ENCODE assay signal across 7 mouse cellular contexts in the genomic region with DNA sequence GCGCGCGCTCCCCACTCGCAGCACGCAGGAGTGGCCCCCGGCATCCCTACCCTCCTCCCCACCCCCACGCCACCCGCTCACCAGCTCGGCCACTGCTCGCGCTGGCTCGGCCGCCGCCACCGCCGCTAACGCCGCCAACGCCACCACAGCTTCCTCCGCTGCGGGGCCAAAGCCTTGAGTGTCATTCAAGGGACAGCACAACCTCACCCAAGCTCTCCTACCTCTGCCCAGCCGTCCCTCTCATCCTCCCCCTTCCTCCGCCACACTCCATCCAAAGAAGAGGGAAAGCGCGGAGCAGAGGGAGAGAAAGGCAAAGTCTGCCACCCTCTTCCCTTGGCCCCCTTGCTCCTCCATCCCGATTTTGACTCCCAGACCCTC. TPM values are rescaled to one million over a fixed set of nuclear protein-coding genes. Genes with fewer than 3 reads are reported as not detected.
A peak's percentile ranks its signal among the peaks of the same experiment; 100 is the strongest.
DNase-seq lines count a peak whose midpoint lies in the region; ATAC-seq and TF ChIP-seq lines count a peak whose summit lies in the region.

A gene (plus strand): TSS at position 171 of the 378 bp plus-strand sequence.

- no peaks in the 10 kb centered on the region for H3K36me3 ChIP-seq in lung, embryonic 14.5 days (ENCODE audit: insufficient read depth)
- H3K36me3 ChIP-seq in forebrain, embryonic 14.5 days (ENCODE audit: control insufficient read depth, insufficient read depth, low read length): no peaks in the 10 kb centered on the region
- no peaks in the 10 kb centered on the region for H3K36me3 ChIP-seq in neural tube, embryonic 12.5 days

- H3K4me3 ChIP-seq in lung, embryonic 14.5 days (ENCODE audit: low read depth, low read length): peak within 1 kb of the TSS; percentile 63
- H3K4me3 ChIP-seq in forebrain, embryonic 14.5 days (ENCODE audit: low read depth, low read length): peak within 1 kb of the TSS; percentile 62
- H3K4me3 ChIP-seq in neural tube, embryonic 12.5 days: peak within 1 kb of the TSS; percentile 57

- H3K27ac ChIP-seq in lung, embryonic 14.5 days (ENCODE audit: low read depth): peak within 1 kb of the TSS; percentile 68; the same call in 1 of the 2 replicates
- H3K27ac ChIP-seq in forebrain, embryonic 14.5 days (ENCODE audit: low read depth, low read length): peak within 1 kb of the TSS; percentile 74
- no peak within 1 kb of the TSS for H3K27ac ChIP-seq in neural tube, embryonic 12.5 days

- H3K9me3 ChIP-seq in lung, embryonic 14.5 days (ENCODE audit: low read depth, low read length): no peaks in the 10 kb centered on the region
- H3K9me3 ChIP-seq in forebrain, embryonic 14.5 days (replicated peaks; ENCODE audit: control insufficient read depth, low read length): no peaks in the 10 kb centered on the region
- no peaks in the 10 kb centered on the region for H3K9me3 ChIP-seq in neural tube, embryonic 12.5 days

- H3K27me3 ChIP-seq in lung, embryonic 14.5 days (ENCODE audit: insufficient read depth, low read length): peaks cover 10% of the 10 kb centered on the region; the same call in 1 of the 2 replicates
- no peaks in the 10 kb centered on the region for H3K27me3 ChIP-seq in forebrain, embryonic 14.5 days (replicated peaks; ENCODE audit: control insufficient read depth, insufficient read depth, low read length)
- H3K27me3 ChIP-seq in neural tube, embryonic 12.5 days (replicated peaks): no peaks in the 10 kb centered on the region

- H3K4me1 ChIP-seq in lung, embryonic 14.5 days (ENCODE audit: insufficient read depth): no peaks in the 10 kb centered on the region
- H3K4me1 ChIP-seq in forebrain, embryonic 14.5 days (ENCODE audit: control insufficient read depth, insufficient read depth, low read length): peaks cover 3% of the 10 kb centered on the region; the same call in 1 of the 2 replicates
- H3K4me1 ChIP-seq in neural tube, embryonic 12.5 days: peaks cover 9% of the 10 kb centered on the region

- WGBS in lung, embryonic 14.5 days: under 1% methylated on average over 24 of the region's 26 CpGs
- under 1% methylated on average over 21 of the region's 26 CpGs for WGBS in forebrain, embryonic 14.5 days
- WGBS in neural tube, embryonic 12.5 days: under 1% methylated on average over 26 of the region's 26 CpGs

- ATAC-seq in lung, embryonic 14.5 days (ENCODE audit: insufficient read depth): no peak; the same call in 1 of the 2 replicates
- no peak for ATAC-seq in forebrain, embryonic 14.5 days
- peak; percentile 78 for ATAC-seq in neural tube, embryonic 12.5 days (ENCODE audit: low FRiP score, low read depth)

- DNase-seq in lung, embryonic 14.5 days: no peak
- no peak for DNase-seq in lung, postnatal 14 days
- DNase-seq in forebrain, embryonic 14.5 days (ENCODE audit: low spot score): no peak
- DNase-seq in layer of hippocampus, postnatal 25 days (ENCODE audit: extremely low spot score in 1 of 2, low spot score in 1 of 2): no peak
- DNase-seq in spleen, adult 12 weeks (ENCODE audit: low spot score): no peak
- no peak for DNase-seq in cerebellum, adult 18-20 months

- H3K4me2 ChIP-seq in lung, embryonic 14.5 days: peak within 1 kb of the TSS; percentile 94
- H3K4me2 ChIP-seq in forebrain, embryonic 14.5 days (ENCODE audit: low read length): peak within 1 kb of the TSS; percentile 99
- H3K4me2 ChIP-seq in neural tube, embryonic 12.5 days (replicated peaks): peak within 1 kb of the TSS; percentile 99

- no peak for TF ChIP-seq CTCF in lung, embryonic 14.5 days (IDR thresholded peaks at IDR 0.05; ENCODE audit: low read depth)

- peak within 1 kb of the TSS; percentile 60 for H3K9ac ChIP-seq in lung, embryonic 14.5 days
- H3K9ac ChIP-seq in forebrain, embryonic 14.5 days (ENCODE audit: low read length): peak within 1 kb of the TSS; percentile 77
- H3K9ac ChIP-seq in neural tube, embryonic 12.5 days: peak within 1 kb of the TSS; percentile 69

RNA-seq across cellular contexts. Expression of the gene that starts here (rescaled TPM):
- 2.4 and 3.0 TPM in 2 replicates for polyA plus RNA-seq in lung, embryonic 14.5 days (2014; fragmentation: Nextera tagmentation; extraction: Ambion mirVana)
- polyA plus RNA-seq in forebrain, embryonic 14.5 days (2014; fragmentation: Nextera tagmentation; extraction: Ambion mirVana): 8.4 and 13.5 TPM in 2 replicates
- 100 to 1,000 TPM; 102 to 143 TPM for total RNA-seq in layer of hippocampus, postnatal 25 days (2021)
- polyA plus RNA-seq in neural tube, embryonic 12.5 days (2016; fragmentation: Nextera tagmentation; extraction: Ambion mirVana): 15.2 and 16.1 TPM in 2 replicates
